Mouse (Mus musculus): ENCODE measurements around the gene Pappa2. TPM values are rescaled to one million over a fixed set of nuclear protein-coding genes. Genes with fewer than 3 reads are reported as not detected.

Pappa2 gene
- total RNA-seq (2021), result 1 to 10 TPM; 2.4 to 2.6 TPM

DNA sequence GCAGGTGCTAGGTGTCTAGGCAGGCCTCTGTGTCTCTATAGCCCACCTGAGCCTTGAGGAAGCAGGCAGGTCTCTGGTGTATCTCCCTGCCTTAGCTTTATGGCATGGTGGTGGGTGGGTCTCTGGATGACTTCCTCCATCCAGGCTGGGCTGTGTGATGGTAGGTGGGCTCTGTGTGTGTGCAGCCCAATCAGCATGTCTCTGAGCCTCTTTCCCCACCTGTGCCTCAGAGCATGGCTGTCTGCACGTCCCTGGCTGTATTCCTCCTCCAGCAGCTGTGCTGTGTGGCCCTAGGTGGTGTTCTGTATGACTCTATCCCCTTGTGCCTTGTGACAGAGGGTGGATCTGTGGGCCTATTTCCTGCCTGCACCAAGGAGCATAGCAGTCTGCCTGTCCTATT lies at the start of gene Pappa2:
Gene Pappa2 (minus strand): TSS at position 101 of the 400 bp plus-strand sequence.
- no peak for DNase-seq (ENCODE audit: low spot score in 2 of 2)
- intact Hi-C loops (cut with DNase I), result no loop called here

- no peak for DNase-seq (ENCODE audit: low spot score in 2 of 2)
- intact Hi-C loops (cut with DNase I), result no loop called here
These were observed 48.8 kb upstream of the Pappa2 start for GRCm38 (mm10) chr1:159029106-159029505.

GRCm38 (mm10) chr1:159014940-159015660 lies 34.8 kb upstream of the Pappa2 start:
- no peak for DNase-seq (ENCODE audit: low spot score in 2 of 2)
- intact Hi-C loops (cut with DNase I), result no loop called here

- DNase-seq (ENCODE audit: low spot score in 2 of 2), result no peak
- intact Hi-C loops (cut with DNase I), result no loop called here
These were observed 6.8 kb upstream of the Pappa2 start for GRCm38 (mm10) chr1:158987042-158987441.

DNA sequence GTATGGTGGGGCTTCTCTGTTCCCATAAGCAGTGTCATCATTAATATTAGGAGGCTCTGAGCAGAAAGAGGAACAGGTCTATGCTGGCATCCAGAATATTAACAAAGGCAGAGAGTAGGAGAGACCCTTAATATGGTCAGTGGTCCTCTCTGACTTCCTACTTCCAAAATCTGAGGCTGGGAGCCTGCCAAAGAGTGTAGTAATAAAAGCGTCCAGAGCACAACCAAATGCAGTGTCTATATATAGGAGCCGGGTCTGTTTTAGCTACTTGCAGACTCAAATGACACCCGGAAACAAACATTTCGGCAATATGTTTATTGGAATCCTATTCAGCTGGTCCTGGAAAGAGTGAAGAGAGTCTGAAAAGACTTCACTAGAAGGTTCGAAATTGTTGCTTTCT lies 17.9 kb downstream of the Pappa2 start:
- DNase-seq (ENCODE audit: low spot score in 2 of 2), result no peak
- intact Hi-C loops (cut with DNase I), result no loop called here

DNA sequence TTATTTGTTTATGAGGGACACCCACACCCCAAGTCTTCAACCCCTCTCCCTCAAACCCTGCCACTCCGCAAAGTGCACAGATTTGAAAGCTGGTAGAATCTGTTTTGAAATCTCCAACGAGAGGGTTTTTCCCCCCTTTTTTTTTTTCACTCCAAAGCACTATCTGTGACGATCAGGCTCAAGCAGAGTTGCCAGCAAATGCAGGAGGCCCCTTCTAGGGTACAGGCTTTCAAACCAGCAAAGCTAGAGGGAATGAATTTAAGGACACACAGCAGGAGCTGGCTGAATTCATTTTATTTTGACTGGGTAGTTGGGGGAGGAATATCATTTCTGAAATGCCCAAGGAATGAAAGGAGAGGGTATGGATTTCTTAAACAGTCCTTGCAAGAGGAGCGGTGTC lies 19.3 kb downstream of the Pappa2 start:
- DNase-seq (ENCODE audit: low spot score in 2 of 2), result no peak
- intact Hi-C loops (cut with DNase I), result no loop called here

- DNase-seq (ENCODE audit: low spot score in 2 of 2), result no peak
- intact Hi-C loops (cut with DNase I), result no loop called here
These were observed 19.7 kb downstream of the Pappa2 start for GRCm38 (mm10) chr1:158960549-158960948.

DNA sequence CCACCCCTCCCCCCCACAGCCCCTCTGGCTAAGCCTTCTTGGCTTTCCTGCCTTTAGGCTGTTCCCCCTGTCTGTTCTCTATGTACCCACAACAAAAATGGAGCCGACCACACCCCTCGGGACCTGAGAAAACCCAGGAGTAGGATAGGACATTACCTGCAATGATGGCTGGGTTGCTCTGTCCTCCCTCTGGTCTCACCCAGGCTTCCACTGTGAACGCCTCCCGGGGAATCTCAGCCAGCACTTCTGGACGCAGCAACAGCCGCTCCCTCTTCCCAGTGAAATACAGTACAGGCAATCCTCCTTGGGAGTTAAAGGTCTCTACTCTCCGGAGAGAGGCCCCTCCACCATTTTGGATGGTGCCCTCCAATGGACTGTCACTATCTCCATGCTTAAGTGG lies 23.9 kb downstream of the Pappa2 start:
- intact Hi-C loops (cut with DNase I), result no loop called here
- DNase-seq (ENCODE audit: low spot score in 2 of 2), result no peak

GRCm38 (mm10) chr1:158954785-158955184 lies 25.5 kb downstream of the Pappa2 start:
- DNase-seq (ENCODE audit: low spot score in 2 of 2), result no peak

GRCm38 (mm10) chr1:158953479-158954207 lies 26.6 kb downstream of the Pappa2 start:
- intact Hi-C loops (cut with DNase I), result loop anchor here (1.0 to 5.0 kb wide), 4 partner anchors 181 to 1401 kb away; no protein-coding TSS in a partner anchor
- peak; percentile 50 to 53 for DNase-seq (ENCODE audit: low spot score in 2 of 2)

More at GRCm38 (mm10) chr1:158954785-158955184, 25.5 kb downstream of the Pappa2 start:
- intact Hi-C loops (cut with DNase I), result loop anchor here (5.0 kb wide), 2 partner anchors 287 to 1402 kb away; no protein-coding TSS in a partner anchor

GRCm38 (mm10) chr1:158949041-158949440 lies 31.2 kb downstream of the Pappa2 start:
- intact Hi-C loops (cut with DNase I), result no loop called here

DNA sequence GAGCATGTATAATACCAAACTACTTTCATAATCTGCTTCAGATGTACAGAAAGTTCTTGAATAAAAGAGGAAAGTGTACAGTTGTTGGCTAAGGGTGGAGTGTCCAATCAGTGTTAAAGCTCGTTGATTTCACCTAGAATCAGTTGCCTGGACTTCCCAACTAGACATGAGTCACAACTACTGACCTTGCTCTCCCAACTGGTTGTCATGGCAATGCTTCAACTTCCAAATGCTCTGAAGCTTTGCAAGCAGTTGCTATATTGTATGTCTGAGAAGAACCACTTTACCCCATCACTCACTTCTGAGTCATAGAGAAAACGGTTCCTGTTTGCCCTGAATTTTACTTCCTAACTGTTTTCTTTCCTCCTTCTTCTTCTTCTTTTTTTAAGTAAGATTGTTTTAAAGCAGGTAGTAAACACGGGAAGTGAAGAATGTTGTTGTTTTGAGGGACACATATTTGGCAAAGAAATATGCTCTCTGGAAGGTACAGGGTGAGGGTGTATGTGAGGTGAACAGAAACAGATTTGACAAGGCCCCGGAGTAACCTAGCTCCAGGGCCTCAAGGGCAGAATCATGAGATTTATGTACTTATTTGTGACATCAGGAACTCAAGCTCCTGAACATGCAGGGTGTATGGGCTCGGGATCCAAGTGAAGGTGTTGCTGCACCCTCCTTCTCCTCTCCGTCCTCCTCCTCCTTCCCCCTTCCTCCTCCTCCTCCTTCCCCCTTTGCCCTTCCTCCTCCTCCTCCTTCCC lies 32.1 kb downstream of the Pappa2 start:
- no peak for DNase-seq (ENCODE audit: low spot score in 2 of 2)
- intact Hi-C loops (cut with DNase I), result no loop called here

More at GRCm38 (mm10) chr1:158949041-158949440, 31.2 kb downstream of the Pappa2 start:
- no peak for DNase-seq (ENCODE audit: low spot score in 2 of 2)

GRCm38 (mm10) chr1:158944936-158945335 lies 35.4 kb downstream of the Pappa2 start:
- intact Hi-C loops (cut with DNase I), result no loop called here

DNA sequence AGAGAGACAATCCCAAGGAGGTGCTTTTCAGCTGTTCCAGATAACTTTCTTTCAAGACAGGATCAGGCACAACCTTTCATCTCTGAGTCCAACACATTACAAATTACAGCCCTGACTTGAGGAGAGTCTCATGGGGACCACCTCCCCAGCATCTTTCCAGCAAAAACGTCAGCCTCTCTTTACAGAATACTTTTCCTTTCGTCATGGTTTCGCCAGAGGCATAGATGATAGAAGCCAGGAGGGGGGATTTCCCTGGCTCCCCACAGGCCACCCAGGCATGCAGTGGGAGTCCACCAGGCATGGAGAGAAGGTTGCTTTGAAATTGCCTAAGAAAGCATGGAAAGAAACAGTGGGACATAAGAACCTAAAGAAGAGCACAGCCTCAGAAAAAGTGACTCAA lies 37.4 kb downstream of the Pappa2 start:
- no peak for DNase-seq (ENCODE audit: low spot score in 2 of 2)
- intact Hi-C loops (cut with DNase I), result no loop called here

More at GRCm38 (mm10) chr1:158944936-158945335, 35.4 kb downstream of the Pappa2 start:
- DNase-seq (ENCODE audit: low spot score in 2 of 2), result no peak

DNA sequence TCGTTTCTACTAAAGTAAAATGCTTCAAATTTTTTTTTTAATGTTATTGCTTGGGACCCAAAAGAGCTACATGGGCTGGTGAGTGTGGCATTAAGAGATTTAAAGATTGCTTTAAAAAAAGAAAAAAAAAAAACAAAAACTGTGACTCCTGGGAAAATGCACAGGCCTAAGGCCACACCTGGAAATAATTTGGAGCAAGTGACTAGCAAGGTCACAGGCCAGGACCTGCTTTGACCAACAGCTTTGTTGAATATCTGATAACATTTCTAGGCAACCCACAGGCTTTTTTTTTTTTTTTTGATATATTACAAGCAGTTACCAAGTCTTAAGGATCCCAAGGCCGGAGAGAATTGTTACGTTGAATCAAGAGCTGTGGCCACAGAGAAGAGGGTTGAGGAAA lies 39.3 kb downstream of the Pappa2 start:
- DNase-seq (ENCODE audit: low spot score in 2 of 2), result no peak
- intact Hi-C loops (cut with DNase I), result no loop called here

GRCm38 (mm10) chr1:158934447-158934846 lies 45.8 kb downstream of the Pappa2 start:
- no peak for DNase-seq (ENCODE audit: low spot score in 2 of 2)
- intact Hi-C loops (cut with DNase I), result no loop called here

GRCm38 (mm10) chr1:158931202-158931827 lies 49.0 kb downstream of the Pappa2 start:
- intact Hi-C loops (cut with DNase I), result no loop called here
- DNase-seq (ENCODE audit: low spot score in 2 of 2), result no peak

GRCm38 (mm10) chr1:158929369-158929768 lies 50.9 kb downstream of the Pappa2 start:
- intact Hi-C loops (cut with DNase I), result no loop called here

GRCm38 (mm10) chr1:158920451-158920850 lies 59.8 kb downstream of the Pappa2 start:
- DNase-seq (ENCODE audit: low spot score in 2 of 2), result no peak
- intact Hi-C loops (cut with DNase I), result no loop called here

More at GRCm38 (mm10) chr1:158929369-158929768, 50.9 kb downstream of the Pappa2 start:
- DNase-seq (ENCODE audit: low spot score in 2 of 2), result no peak

DNA sequence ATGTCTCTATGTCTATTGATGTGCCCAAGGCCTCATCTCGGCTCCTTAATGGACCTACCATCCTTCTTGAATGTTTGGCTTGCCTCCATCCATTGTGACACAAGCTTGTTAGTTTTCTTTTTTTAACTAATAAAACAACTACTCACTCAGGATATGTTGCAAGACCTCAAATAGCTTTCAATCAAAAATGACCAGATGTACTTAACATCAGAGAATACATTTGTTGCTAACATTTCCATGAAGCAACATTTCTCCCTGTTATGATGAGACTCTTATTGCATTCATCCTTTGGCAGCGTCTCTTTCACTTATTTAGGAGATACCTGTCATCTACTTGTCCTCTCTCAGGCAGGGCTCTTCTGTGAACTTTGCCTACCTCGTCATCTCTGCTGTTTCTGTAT lies 61.4 kb downstream of the Pappa2 start:
- intact Hi-C loops (cut with DNase I), result no loop called here
- DNase-seq (ENCODE audit: low spot score in 2 of 2), result no peak
